Mouse (Mus musculus) midbrain, embryonic 16.5 days (tissue): ENCODE data around the gene Msantd2. TPM values are rescaled to one million over a fixed set of nuclear protein-coding genes. Genes with fewer than 3 reads are reported as not detected.

Source experiments
- ATAC-seq: fragments of 200-750 bp; cut with Nextera tagmentation; 2 replicates; pipeline ENCODE4 v1.8.0; 2017; ENCODE audit warnings: moderate TSS enrichment
- H3K27ac ChIP-seq: fragments of 300-500 bp; sonication (generic); 2 replicates; pipeline ENCODE4 v1.5.1; 2014; ENCODE audit warnings: mild to moderate bottlenecking, low read length, mixed read lengths
- H3K27me3 ChIP-seq: fragments of 300-500 bp; sonication (generic); 2 replicates; pipeline ENCODE4 v1.6.1; 2014; ENCODE audit warnings: low read depth, low read length, mixed read lengths; ENCODE audit not compliant: control insufficient read depth, insufficient read depth
- H3K36me3 ChIP-seq: fragments of 300-500 bp; sonication (generic); 2 replicates; pipeline ENCODE4 v1.6.1; 2014; ENCODE audit warnings: mild to moderate bottlenecking, low read length, moderate library complexity, mixed read lengths; ENCODE audit not compliant: control insufficient read depth, insufficient read depth
- H3K4me1 ChIP-seq: fragments of 300-500 bp; sonication (generic); 2 replicates; pipeline ENCODE4 v1.6.1; 2014; ENCODE audit warnings: mild to moderate bottlenecking, low read length, mixed read lengths; ENCODE audit not compliant: control insufficient read depth, insufficient read depth
- H3K4me2 ChIP-seq: fragments of 300-500 bp; sonication (generic); 2 replicates; pipeline ENCODE4 v1.6.1; 2014; ENCODE audit warnings: mild to moderate bottlenecking, low read length, mixed read lengths
- H3K4me3 ChIP-seq: fragments of 300-500 bp; sonication (generic); 2 replicates; pipeline ENCODE4 v1.5.1; 2014; ENCODE audit warnings: low read depth, mild to moderate bottlenecking, low read length, moderate library complexity, mixed read lengths
- H3K9ac ChIP-seq: fragments of 300-500 bp; sonication (generic); 2 replicates; pipeline ENCODE4 v1.6.1; 2014; ENCODE audit warnings: low read depth, low read length, mixed read lengths
- H3K9me3 ChIP-seq: fragments of 300-500 bp; sonication (generic); replicated peaks from 2 replicates; pipeline ENCODE4 v1.6.1; 2014; ENCODE audit warnings: mild to moderate bottlenecking, low read length, mixed read lengths; ENCODE audit not compliant: control insufficient read depth, poor library complexity, severe bottlenecking
- WGBS: fragments of 180-500 bp; shearing (Covaris S2); extraction: QIAGEN DNeasy Blood & Tissue Kit; methylation state at CpG from one replicate; pipeline ENCODE4 v1.1.7; 2014; 5-methylcytosine and 5-hydroxymethylcytosine counted together
- polyA plus RNA-seq: library from polyadenylated mRNA; unstranded; fragments of >200 nt; fragmentation: Nextera tagmentation; extraction: Ambion mirVana; gene quantifications from 2 replicates; pipeline ENCODE4 v1.2.1, GENCODE M21; 2015

The Msantd2 gene
- polyA plus RNA-seq, 1 experiment from 2014 or later: 34.8 TPM

GRCm38 (mm10) chr9:37530888-37531705, 42.0 kb downstream of the Msantd2 start:
- H3K4me3 ChIP-seq: peak overlapping the region; percentile 40
- 2% methylated on average over 31 of the region's 31 CpGs for WGBS
- H3K4me2 ChIP-seq: peak overlapping the region; percentile 81
- peaks cover 25% of the 10 kb centered on the region for H3K4me1 ChIP-seq
- peak overlapping the region; percentile 57 for H3K9ac ChIP-seq
- peak overlapping the region; percentile 10 for H3K27ac ChIP-seq
- H3K27me3 ChIP-seq: peaks cover 37% of the 10 kb centered on the region
- peak; percentile 71 for ATAC-seq
- no peaks in the 10 kb centered on the region; the same call in 1 of the 2 replicates for H3K36me3 ChIP-seq
- H3K9me3 ChIP-seq: no peaks in the 10 kb centered on the region

GRCm38 (mm10) chr9:37536851-37537250, 47.7 kb downstream of the Msantd2 start:
- 83% methylated on average over 4 of the region's 4 CpGs for WGBS

GRCm38 (mm10) chr9:37537658-37538250, 48.6 kb downstream of the Msantd2 start:
- ATAC-seq: no peak
- Histone ChIP-seq H3K4me1 (no peaks in the 10 kb centered on the region), H3K36me3 (no peaks in the 10 kb centered on the region), H3K27ac (no peak overlapping the region), H3K9ac (no peak overlapping the region), H3K4me2 (no peak overlapping the region), H3K9me3 (no peaks in the 10 kb centered on the region), H3K4me3 (no peak overlapping the region), H3K27me3 (no peaks in the 10 kb centered on the region)
- 78% methylated on average over 5 of the region's 5 CpGs for WGBS

More at GRCm38 (mm10) chr9:37536851-37537250, 47.7 kb downstream of the Msantd2 start:
- no peaks in the 10 kb centered on the region for H3K4me1 ChIP-seq
- no peaks in the 10 kb centered on the region for H3K36me3 ChIP-seq
- H3K9me3 ChIP-seq: no peaks in the 10 kb centered on the region
- H3K9ac ChIP-seq: no peak overlapping the region
- ATAC-seq: no peak
- no peak overlapping the region for H3K4me3 ChIP-seq
- no peak overlapping the region for H3K27ac ChIP-seq
- no peak overlapping the region for H3K4me2 ChIP-seq
- peaks cover 2% of the 10 kb centered on the region; the same call in 1 of the 2 replicates for H3K27me3 ChIP-seq

GRCm38 (mm10) chr9:37539170-37540025, 50.3 kb downstream of the Msantd2 start, which contains the start of gene Vsig2:
Gene Vsig2, plus strand, starts transcription at chr9:37539255.
- no peaks in the 10 kb centered on the region for H3K9me3 ChIP-seq
- no peak within 1 kb of the TSS for H3K9ac ChIP-seq
- H3K4me3 ChIP-seq: no peak within 1 kb of the TSS
- H3K36me3 ChIP-seq: no peaks in the 10 kb centered on the region
- 48% methylated on average over 23 of the region's 23 CpGs for WGBS
- peaks cover 5% of the 10 kb centered on the region; the same call in 1 of the 2 replicates for H3K27me3 ChIP-seq
- no peak within 1 kb of the TSS for H3K4me2 ChIP-seq
- no peak within 1 kb of the TSS for H3K27ac ChIP-seq
- no peak for ATAC-seq
- H3K4me1 ChIP-seq: peaks cover 3% of the 10 kb centered on the region; the same call in 1 of the 2 replicates

- H3K27ac ChIP-seq: no peak overlapping the region
- H3K27me3 ChIP-seq: peaks cover 11% of the 10 kb centered on the region
- no peaks in the 10 kb centered on the region for H3K36me3 ChIP-seq
- H3K4me2 ChIP-seq: no peak overlapping the region
- H3K4me1 ChIP-seq: peaks cover 10% of the 10 kb centered on the region
- WGBS: 92% methylated on average over 4 of the region's 4 CpGs
- no peak overlapping the region for H3K9ac ChIP-seq
- H3K9me3 ChIP-seq: no peaks in the 10 kb centered on the region
- H3K4me3 ChIP-seq: no peak overlapping the region
- no peak for ATAC-seq
Observed at GRCm38 (mm10) chr9:37540226-37540625, 51.1 kb downstream of the Msantd2 start.

GRCm38 (mm10) chr9:37540701-37541575, 51.8 kb downstream of the Msantd2 start:
- H3K9ac ChIP-seq: no peak overlapping the region
- no peaks in the 10 kb centered on the region for H3K9me3 ChIP-seq
- H3K4me1 ChIP-seq: peaks cover 12% of the 10 kb centered on the region
- H3K27me3 ChIP-seq: peaks cover 14% of the 10 kb centered on the region
- H3K4me2 ChIP-seq: no peak overlapping the region
- H3K4me3 ChIP-seq: no peak overlapping the region
- no peak for ATAC-seq
- WGBS: 85% methylated on average over 6 of the region's 6 CpGs
- no peak overlapping the region for H3K27ac ChIP-seq
- no peaks in the 10 kb centered on the region for H3K36me3 ChIP-seq

- H3K4me1 ChIP-seq: peaks cover 12% of the 10 kb centered on the region
- H3K27ac ChIP-seq: no peak overlapping the region
- no peak overlapping the region for H3K9ac ChIP-seq
- no peaks in the 10 kb centered on the region for H3K9me3 ChIP-seq
- H3K4me2 ChIP-seq: no peak overlapping the region
- H3K27me3 ChIP-seq: peaks cover 19% of the 10 kb centered on the region
- ATAC-seq: no peak
- H3K4me3 ChIP-seq: no peak overlapping the region
- no peaks in the 10 kb centered on the region for H3K36me3 ChIP-seq
- WGBS: 76% methylated on average over 7 of the region's 7 CpGs
Observed at GRCm38 (mm10) chr9:37541851-37542642, 52.9 kb downstream of the Msantd2 start.
